Mouse (Mus musculus): ENCODE results near the gene Gm9936. TPM values are rescaled to one million over a fixed set of nuclear protein-coding genes. Genes with fewer than 3 reads are reported as not detected.

Gm9936 gene
- total and polyA plus RNA-seq, 3 experiments = not detected

GRCm38 (mm10) chr5:114879399-114879798, 20.9 kb upstream of the Gm9936 start:
- Histone ChIP-seq H3K9ac (ENCODE audit: control insufficient read depth, low read depth, low read length, poor library complexity, severe bottlenecking) (no peak overlapping the region), H3K27ac (ENCODE audit: control insufficient read depth, low read depth, low read length) (no peak overlapping the region), H3K4me1 (ENCODE audit: control insufficient read depth in 1 of 2, insufficient read depth in 2 of 2, low read length in 2 of 2) (no peaks in the 10 kb centered on the region), H3K79me2 (ENCODE audit: control insufficient read depth, insufficient read depth, low read length, poor library complexity) (no peaks in the 10 kb centered on the region), H3K4me3 (ENCODE audit: control insufficient read depth in 1 of 2, insufficient read depth in 1 of 2, low read depth in 2 of 2, low read length in 2 of 2) (no peak overlapping the region), H3K9me3 (replicated peaks; ENCODE audit: insufficient read depth, low read length) (no peaks in the 10 kb centered on the region), H3K27me3 (ENCODE audit: control insufficient read depth in 1 of 2, insufficient read depth in 2 of 2, low read length in 2 of 2) (no peaks in the 10 kb centered on the region), H3K36me3 (ENCODE audit: control insufficient read depth in 1 of 2, insufficient read depth in 2 of 2, low read length in 2 of 2) (no peaks in the 10 kb centered on the region)
- TF ChIP-seq JUND (IDR thresholded peaks at IDR 0.05; ENCODE audit: low read depth, low read length) = no peak
- TF ChIP-seq BHLHE40 (IDR thresholded peaks at IDR 0.05; ENCODE audit: borderline replicate concordance, low read depth, low read length) = no peak
- TF ChIP-seq USF2 (IDR thresholded peaks at IDR 0.05; ENCODE audit: borderline replicate concordance in 1 of 2, insufficient read depth in 1 of 2, low read depth in 1 of 2, low read length in 2 of 2) = no peak
- TF ChIP-seq SIN3A (IDR thresholded peaks at IDR 0.05; ENCODE audit: low read length) = no peak
- TF ChIP-seq ETS1 (IDR thresholded peaks at IDR 0.05; ENCODE audit: low read depth, low read length) = no peak
- no peak for TF ChIP-seq EP300 (IDR thresholded peaks at IDR 0.05; ENCODE audit: low read depth in 1 of 2, low read length in 2 of 2)
- no peak for TF ChIP-seq RAD21 (IDR thresholded peaks at IDR 0.05; ENCODE audit: low read depth, low read length)
- TF ChIP-seq E2F4 (IDR thresholded peaks at IDR 0.05; ENCODE audit: borderline replicate concordance, low read depth, low read length) = no peak
- no peak for TF ChIP-seq MYB (IDR thresholded peaks at IDR 0.05; ENCODE audit: low read depth, low read length)
- no peak for TF ChIP-seq KAT2A (conservative IDR thresholded peaks at IDR 0.05; ENCODE audit: low read depth, low read length)
- no peak for TF ChIP-seq NRF1 (IDR thresholded peaks at IDR 0.05; ENCODE audit: insufficient read depth, low read depth, low read length, poor library complexity, severe bottlenecking)
- no peak for TF ChIP-seq MAFK (IDR thresholded peaks at IDR 0.05; ENCODE audit: borderline replicate concordance, low read depth, low read length)
- TF ChIP-seq HCFC1 (IDR thresholded peaks at IDR 0.05; ENCODE audit: low read depth, low read length) = no peak
- TF ChIP-seq MXI1 (IDR thresholded peaks at IDR 0.05; ENCODE audit: low read depth, low read length) = no peak
- TF ChIP-seq ZNF384 (IDR thresholded peaks at IDR 0.05; ENCODE audit: low read depth, low read length) = no peak
- TF ChIP-seq SMC3 (IDR thresholded peaks at IDR 0.05; ENCODE audit: low read depth, low read length) = no peak
- TF ChIP-seq MAX (IDR thresholded peaks at IDR 0.05; ENCODE audit: low read length) = no peak
- no peak for TF ChIP-seq GABPA (IDR thresholded peaks at IDR 0.05; ENCODE audit: low read depth, low read length)
- TF ChIP-seq TBP (IDR thresholded peaks at IDR 0.05; ENCODE audit: low read depth, low read length) = no peak
- no peak for DNase-seq (ENCODE audit: low read depth, low spot score)

DNA sequence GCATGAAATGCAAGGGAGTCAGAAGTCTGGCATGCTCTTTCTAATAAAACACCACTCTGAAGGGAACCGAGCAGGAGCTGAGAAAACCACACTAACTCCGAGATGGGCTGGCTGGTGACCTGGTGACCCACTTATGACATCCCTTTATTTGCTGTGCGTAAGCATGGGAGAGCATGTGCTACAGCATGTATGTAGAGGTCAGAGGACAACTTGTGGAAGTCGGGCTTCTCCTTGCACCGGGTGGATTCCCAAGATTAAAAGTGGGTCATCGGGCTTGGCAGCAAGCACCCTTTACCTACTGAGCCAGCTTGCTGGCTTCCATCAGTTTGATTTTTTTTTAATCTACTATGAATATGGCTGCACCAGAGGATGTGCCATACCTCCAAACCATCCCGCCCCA, 19.0 kb upstream of the Gm9936 start:
- Histone ChIP-seq H3K4me1 (ENCODE audit: control insufficient read depth in 1 of 2, insufficient read depth in 2 of 2, low read length in 2 of 2) (no peaks in the 10 kb centered on the region), H3K27me3 (ENCODE audit: control insufficient read depth in 1 of 2, insufficient read depth in 2 of 2, low read length in 2 of 2) (no peaks in the 10 kb centered on the region), H3K4me3 (ENCODE audit: control insufficient read depth in 1 of 2, insufficient read depth in 1 of 2, low read depth in 2 of 2, low read length in 2 of 2) (no peak overlapping the region), H3K79me2 (ENCODE audit: control insufficient read depth, insufficient read depth, low read length, poor library complexity) (no peaks in the 10 kb centered on the region), H3K27ac (ENCODE audit: control insufficient read depth, low read depth, low read length) (no peak overlapping the region), H3K9ac (ENCODE audit: control insufficient read depth, low read depth, low read length, poor library complexity, severe bottlenecking) (no peak overlapping the region), H3K9me3 (replicated peaks; ENCODE audit: insufficient read depth, low read length) (no peaks in the 10 kb centered on the region), H3K36me3 (ENCODE audit: control insufficient read depth in 1 of 2, insufficient read depth in 2 of 2, low read length in 2 of 2) (no peaks in the 10 kb centered on the region)
- TF ChIP-seq USF2 (IDR thresholded peaks at IDR 0.05; ENCODE audit: borderline replicate concordance in 1 of 2, insufficient read depth in 1 of 2, low read depth in 1 of 2, low read length in 2 of 2) (no peak), SIN3A (IDR thresholded peaks at IDR 0.05; ENCODE audit: low read length) (no peak)
- DNase-seq (ENCODE audit: low read depth, low spot score) = no peak

Measured in MEL (cell line).